Mouse (Mus musculus) retina, postnatal 1 day (tissue): ENCODE measurements around the gene Runx1.

Experiments used
- DNase-seq: peaks from one replicate; pipeline ENCODE4 v3.0.0-alpha.2; 2012

Gene Runx1

GRCm38 (mm10) chr16:92825204-92825843 lies 625 bp downstream of the Runx1 start:
- DNase-seq: no peak

DNA sequence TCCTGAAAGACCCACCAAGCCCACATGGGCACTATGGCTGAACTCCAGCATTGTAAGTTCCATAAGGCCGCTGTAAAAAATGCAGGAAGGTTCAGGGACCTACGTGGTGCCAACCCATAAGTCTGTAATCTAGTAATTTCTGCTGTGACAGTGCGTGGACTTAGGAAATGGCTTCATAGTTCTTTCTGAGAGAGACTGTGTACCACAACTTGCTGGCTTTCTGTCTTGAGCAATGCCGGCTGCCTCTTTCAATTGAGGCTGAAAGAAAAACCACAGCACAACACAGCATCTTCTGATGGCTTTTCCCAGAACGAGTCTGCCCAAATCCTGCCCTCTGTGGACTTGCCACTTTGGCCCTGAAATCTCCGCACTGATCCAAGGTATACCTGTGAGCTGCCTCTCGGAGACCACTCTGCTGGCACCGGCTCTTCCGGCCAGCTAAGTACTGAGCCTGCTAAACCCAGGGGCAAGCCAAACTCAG lies 1.2 kb downstream of the Runx1 start:
- no peak for DNase-seq

DNA sequence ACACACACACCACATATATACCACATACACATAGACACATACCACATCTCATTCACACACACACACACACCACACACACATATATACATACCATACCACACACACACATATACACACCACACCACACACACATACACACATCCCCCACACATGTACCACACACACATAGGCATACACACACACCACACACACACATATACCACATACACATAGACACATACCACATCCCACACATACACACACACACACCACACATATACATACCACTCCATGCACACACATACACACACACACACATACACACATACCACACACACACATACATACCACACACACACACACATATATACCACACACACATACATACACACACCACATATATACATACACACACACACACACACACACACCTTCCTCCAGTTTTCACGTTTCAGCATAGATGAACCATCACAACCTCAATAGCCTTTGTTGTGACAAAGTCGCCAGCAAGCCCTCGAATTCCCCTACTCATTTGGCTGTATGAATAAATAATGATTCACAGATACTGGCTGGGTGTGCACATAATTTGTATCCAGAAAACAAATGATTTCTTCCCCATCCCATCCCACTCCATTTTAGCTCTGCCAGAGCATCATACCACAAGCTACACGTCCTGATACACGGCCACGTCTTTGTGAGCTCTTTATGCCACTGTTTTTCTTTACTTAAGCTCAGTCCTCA lies 1.8 kb downstream of the Runx1 start:
- no peak for DNase-seq

GRCm38 (mm10) chr16:92823381-92823862 lies 2.5 kb downstream of the Runx1 start:
- peak; percentile 41 for DNase-seq

DNA sequence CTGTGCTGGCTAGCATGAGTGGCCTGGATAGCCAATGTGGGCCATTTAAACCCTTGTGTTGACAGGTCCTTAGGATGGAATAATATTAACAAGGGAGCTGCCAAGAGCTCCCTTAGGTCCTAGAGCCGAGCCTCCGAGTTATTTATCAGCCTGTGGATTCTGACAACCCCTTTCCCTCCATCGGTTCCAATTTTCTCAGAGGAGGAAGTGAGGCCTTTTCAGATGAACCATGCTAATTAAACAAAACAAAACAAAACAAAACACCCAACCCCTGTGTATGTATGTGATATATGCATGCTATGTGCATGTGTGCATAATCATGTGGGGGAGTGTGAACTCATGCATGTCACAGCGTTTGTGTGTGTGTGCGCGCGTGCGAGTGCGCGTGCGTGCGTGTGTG lies 3.3 kb downstream of the Runx1 start:
- DNase-seq: no peak

- no peak for DNase-seq
These were observed 3.9 kb downstream of the Runx1 start for GRCm38 (mm10) chr16:92821938-92822629.

DNA sequence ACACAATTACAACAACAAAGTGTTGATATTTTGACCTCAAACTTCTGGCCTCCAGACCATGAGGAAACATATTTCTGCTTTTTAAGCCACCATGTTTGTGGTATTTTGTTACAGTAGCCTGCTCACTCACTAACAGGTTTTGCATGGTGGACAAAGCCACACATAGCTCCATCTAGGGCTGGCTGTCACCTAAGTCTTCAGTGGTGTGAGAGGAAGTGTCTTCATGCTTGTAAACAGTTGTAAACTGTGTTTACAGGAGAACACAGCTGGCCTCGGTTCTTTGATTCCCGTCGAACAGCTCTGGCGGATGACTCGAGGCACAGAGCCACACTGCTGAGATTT lies 4.4 kb downstream of the Runx1 start:
- no peak for DNase-seq

- no peak for DNase-seq
These were observed 5.5 kb downstream of the Runx1 start for GRCm38 (mm10) chr16:92820451-92820850.

- no peak for DNase-seq
These were observed 7.3 kb downstream of the Runx1 start for GRCm38 (mm10) chr16:92818480-92819269.

DNA sequence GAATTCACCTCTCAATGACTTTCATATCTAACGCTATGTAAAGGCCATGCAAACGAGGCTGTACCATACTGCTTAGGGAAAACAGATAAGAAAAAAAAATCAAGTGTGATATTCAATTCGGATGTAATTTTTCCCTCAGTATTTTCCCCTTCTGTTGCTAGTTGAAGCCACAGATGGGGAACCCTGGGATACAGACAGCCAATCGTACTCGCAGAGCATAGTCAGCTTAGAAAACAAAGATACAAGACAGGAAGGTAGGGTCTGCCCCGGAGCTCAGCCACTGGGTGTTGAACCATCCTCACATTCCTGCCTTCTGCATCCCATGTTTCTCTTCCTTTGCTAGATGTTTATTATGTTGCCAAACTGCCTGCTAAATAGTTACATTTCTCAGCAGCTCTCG lies 9.9 kb downstream of the Runx1 start:
- DNase-seq: no peak

DNA sequence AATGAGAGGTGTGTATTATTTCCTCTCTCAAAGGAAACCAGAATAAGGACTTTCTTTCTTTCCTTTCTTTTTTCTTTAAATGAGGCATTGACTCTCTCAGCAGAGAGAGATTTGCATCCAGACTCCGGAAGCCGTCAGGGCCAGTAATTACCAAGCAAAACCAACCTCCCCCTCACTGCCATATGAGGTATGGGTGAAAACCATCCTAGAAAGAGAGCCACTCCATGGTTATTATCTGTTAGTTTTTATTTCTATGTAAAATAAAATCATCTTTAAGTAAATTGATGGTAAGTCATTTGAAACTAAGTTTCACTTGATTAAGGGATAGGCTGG lies 10.8 kb downstream of the Runx1 start:
- DNase-seq: no peak

GRCm38 (mm10) chr16:92814366-92815194 lies 11.4 kb downstream of the Runx1 start:
- no peak for DNase-seq

DNA sequence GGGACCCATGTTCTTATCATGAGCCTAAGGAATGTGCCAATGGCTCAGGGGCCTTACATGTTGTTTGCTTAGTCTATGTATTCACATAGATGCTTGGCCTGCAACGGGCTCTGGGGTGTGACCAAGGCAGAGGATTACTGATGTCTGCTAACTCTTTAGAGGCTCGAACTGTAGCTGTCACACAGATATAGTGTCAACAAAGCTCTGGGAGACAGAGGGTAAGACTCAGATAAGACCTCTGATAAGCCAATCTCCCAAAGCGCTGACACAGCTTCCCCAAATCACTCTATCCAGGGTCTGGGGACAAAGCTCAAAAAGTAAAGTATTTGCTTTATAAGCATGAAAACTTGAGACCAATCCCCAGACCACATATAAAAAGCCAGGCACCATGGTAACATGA lies 13.5 kb downstream of the Runx1 start:
- no peak for DNase-seq

DNA sequence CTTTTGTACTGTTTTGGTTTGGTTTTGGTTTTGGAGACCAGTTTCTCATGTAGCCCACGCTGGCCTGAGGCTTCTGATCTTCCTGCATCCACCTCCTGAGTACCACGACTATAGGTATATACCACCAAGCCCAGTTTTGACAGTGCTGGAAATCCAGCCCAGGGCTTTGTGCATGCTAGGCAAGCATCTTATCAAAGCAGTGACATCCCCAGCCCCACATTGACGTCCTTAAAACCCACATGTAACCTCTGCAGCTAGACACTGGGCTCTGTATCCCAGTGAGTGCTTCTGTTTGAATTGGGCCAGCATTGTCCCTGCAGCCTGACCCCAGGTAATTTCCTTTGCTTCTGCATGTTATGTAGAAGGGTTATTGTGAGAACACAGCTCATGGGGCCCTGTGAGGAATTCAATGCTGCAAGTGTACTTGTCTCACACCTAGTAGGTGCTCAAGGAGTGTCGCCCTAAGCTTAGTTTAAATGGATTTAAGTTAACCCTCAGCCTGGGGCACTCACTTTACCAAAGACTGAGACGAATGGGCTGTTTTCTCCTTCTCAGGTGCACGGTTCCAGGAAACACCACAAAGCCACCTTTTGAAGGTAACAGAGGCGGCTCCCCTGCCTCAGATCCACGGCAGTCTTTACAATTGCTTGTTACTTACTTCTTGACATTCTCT lies 15.2 kb downstream of the Runx1 start:
- no peak for DNase-seq

DNA sequence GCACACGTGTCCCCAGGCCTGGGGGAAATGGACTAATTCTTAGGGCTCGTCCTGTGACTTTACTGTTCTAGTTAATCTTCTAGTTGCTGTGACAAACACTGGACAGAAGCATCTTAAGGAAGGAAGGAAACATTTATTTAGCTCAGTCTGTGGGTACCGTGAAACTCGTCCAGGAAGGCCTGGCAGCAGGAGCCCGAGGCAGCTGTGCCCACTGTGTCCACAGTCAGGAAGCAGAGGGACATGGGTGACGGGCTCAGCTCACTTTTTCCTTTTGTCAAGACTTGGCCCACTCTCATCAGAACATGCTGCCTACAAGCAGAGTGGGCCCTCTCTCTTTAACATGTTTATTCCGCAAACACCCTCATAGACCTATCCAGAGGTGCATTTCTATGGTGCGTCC lies 18.2 kb downstream of the Runx1 start:
- no peak for DNase-seq

- no peak for DNase-seq
These were observed 22.8 kb downstream of the Runx1 start for GRCm38 (mm10) chr16:92803076-92803580.

DNA sequence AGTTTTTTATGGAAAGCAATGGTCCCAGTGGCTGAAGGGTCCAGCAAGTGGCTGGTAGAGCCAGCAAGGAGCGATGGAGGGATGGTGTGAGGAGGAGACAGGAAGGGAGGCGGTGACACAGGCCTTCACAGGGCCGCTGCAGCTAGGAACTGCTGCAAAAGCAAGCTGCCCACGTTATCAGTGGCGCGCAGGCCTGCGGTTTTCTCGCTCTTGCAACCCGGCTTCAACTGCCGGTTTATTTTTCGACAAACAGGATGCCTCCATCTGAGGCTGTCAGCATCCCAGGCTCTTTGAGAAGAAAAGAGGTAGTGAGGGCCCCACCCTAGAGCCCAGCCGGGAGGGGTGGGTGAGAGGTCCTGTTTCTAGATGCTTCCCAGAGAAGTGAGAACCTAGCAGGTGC lies 24.4 kb downstream of the Runx1 start:
- no peak for DNase-seq

GRCm38 (mm10) chr16:92800845-92801244 lies 25.1 kb downstream of the Runx1 start:
- no peak for DNase-seq

GRCm38 (mm10) chr16:92799940-92800339 lies 26.0 kb downstream of the Runx1 start:
- DNase-seq: no peak

DNA sequence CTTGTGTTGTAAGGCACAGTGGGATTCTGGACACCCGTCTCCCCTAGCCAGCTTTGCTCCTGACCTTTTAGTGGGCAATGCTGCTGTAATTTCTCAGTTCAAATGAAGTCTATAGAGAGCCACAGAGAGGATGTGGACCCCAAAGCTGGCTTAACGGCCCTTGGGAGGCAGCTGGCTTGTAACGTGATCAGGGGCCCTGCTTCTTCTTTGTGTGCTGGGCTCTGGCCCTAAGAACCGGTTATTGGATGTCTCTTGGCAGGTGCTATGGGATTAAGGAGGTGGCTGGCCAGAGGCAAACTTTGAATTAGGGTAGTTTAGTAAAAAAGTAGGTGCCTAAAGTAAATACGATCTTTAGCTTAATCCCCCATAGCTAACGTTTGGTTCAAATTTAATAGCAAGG lies 31.8 kb downstream of the Runx1 start:
- no peak for DNase-seq

GRCm38 (mm10) chr16:92793741-92794140 lies 32.2 kb downstream of the Runx1 start:
- DNase-seq: no peak

DNA sequence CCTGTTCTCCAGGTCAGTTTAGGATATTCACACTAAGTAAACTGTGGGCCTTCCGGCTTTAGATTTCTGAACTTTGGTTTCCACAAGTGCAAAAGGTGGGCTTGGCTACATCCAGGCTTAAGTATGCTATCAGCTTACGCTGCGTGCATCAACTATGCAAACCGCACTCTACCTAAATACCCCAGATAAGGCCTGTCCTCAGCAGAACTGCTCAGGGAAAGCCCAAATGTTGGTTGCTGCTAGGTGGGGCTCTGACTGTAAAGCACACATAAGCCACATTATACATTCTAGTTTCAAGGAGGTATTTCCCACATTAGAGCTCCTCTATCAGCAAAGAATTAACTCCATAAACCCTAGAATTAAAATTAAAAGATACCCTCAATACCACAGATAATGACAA lies 33.0 kb downstream of the Runx1 start:
- no peak for DNase-seq
